Mouse (Mus musculus): ENCODE data around the gene Mrrf. TPM values are rescaled to one million over a fixed set of nuclear protein-coding genes. Genes with fewer than 3 reads are reported as not detected.

Mrrf gene
- total and polyA plus RNA-seq, 2 experiments from 2014 or later: 14.0 to 21.9 TPM

DNA sequence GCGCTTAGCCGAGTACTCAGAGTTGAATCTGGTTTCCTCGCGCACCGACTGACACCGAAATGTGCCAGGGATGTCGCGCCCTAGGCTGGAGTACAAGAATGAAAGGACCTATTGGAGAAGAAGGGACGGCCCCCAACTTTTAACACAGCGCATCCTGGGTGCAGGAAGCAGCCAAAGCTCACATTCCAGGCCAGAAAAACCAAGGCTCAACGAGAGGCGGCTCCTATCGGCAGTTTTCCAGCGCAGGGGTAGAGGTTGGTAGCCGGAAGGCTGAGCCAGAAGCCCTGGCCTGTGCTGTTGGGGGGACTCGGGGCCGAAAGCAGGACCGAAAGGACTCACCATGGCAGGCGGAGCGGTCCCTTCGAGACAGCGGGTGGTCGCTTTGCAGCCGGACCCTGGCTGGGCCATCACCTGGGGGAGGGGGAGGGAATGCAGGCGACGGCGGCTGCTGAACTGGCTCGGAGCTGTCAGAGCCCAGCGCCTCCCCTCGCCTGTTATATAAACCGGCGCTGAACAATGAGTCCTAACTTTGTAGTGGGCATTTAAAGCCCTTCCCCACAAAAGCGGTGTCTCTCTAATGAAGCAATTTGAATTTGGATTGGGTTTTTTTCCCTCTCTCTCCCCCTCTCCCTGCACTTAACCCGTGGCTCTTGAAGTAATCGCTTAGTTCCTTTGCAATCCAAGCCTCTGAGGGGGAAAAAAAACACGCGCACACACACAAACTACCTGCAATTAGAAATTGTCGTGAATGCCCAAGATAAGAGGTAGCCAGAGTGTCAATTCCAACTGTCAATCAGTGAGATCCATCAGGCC, 32.4 kb upstream of the Mrrf start:
- H3K27me3 ChIP-seq (ENCODE audit: insufficient read depth, low read length): peaks cover 79% of the 10 kb centered on the region
- H3K4me2 ChIP-seq (ENCODE audit: low read depth): peak overlapping the region; percentile 55
- no peaks in the 10 kb centered on the region for H3K36me3 ChIP-seq (ENCODE audit: insufficient read depth)
- peak overlapping the region; percentile 41 for H3K4me3 ChIP-seq (ENCODE audit: low read depth, low read length)
- peak overlapping the region; percentile 74 for H3K27ac ChIP-seq (ENCODE audit: low read depth, low read length)
- no peak for TF ChIP-seq CTCF (IDR thresholded peaks at IDR 0.05; ENCODE audit: low read depth)
- no peaks in the 10 kb centered on the region for H3K9me3 ChIP-seq (ENCODE audit: low read length)
- peak overlapping the region; percentile 40 for H3K9ac ChIP-seq
- 1% methylated on average over 38 of the region's 38 CpGs for WGBS
- peak; percentile 46 for DNase-seq
- peaks cover 3% of the 10 kb centered on the region; the same call in 1 of the 2 replicates for H3K4me1 ChIP-seq (ENCODE audit: insufficient read depth)
- peak; percentile 19; the same call in 1 of the 2 replicates for ATAC-seq

DNA sequence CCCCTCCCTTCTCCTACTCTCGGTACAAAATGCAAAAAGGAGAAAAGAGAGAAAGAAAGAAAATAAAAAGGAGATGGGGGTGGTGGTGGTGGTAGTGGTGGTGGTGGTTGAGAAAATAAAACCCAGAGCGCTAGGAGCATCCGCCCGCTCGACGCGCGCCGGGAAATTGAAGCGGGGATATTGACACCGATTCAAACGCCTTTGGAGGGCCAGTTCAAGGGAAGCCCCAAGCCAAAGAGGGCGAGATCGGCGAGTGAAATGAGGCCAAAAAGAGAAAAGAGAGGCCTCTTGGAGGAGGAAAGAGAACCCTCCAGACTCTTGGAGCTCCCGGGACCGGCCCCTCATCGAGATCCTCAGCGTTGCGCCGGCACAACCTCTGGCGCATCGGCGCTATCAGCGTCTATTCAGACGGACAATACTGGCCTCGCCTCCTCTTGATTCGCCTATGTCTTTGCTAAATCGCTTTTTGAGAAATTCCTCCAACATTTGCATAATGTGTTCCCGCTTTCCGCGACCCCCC, 31.7 kb upstream of the Mrrf start:
- peaks cover 3% of the 10 kb centered on the region; the same call in 1 of the 2 replicates for H3K4me1 ChIP-seq (ENCODE audit: insufficient read depth)
- no peaks in the 10 kb centered on the region for H3K9me3 ChIP-seq (ENCODE audit: low read length)
- peaks cover 77% of the 10 kb centered on the region for H3K27me3 ChIP-seq (ENCODE audit: insufficient read depth, low read length)
- H3K4me3 ChIP-seq (ENCODE audit: low read depth, low read length): peak overlapping the region; percentile 41
- peak; percentile 46 for DNase-seq
- peak overlapping the region; percentile 40 for H3K9ac ChIP-seq
- H3K36me3 ChIP-seq (ENCODE audit: insufficient read depth): no peaks in the 10 kb centered on the region
- peak; percentile 33; the same call in 1 of the 2 replicates for ATAC-seq
- H3K4me2 ChIP-seq (ENCODE audit: low read depth): peak overlapping the region; percentile 55
- H3K27ac ChIP-seq (ENCODE audit: low read depth, low read length): peak overlapping the region; percentile 74
- TF ChIP-seq CTCF (IDR thresholded peaks at IDR 0.05; ENCODE audit: low read depth): no peak
- WGBS: 2% methylated on average over 32 of the region's 32 CpGs

DNA sequence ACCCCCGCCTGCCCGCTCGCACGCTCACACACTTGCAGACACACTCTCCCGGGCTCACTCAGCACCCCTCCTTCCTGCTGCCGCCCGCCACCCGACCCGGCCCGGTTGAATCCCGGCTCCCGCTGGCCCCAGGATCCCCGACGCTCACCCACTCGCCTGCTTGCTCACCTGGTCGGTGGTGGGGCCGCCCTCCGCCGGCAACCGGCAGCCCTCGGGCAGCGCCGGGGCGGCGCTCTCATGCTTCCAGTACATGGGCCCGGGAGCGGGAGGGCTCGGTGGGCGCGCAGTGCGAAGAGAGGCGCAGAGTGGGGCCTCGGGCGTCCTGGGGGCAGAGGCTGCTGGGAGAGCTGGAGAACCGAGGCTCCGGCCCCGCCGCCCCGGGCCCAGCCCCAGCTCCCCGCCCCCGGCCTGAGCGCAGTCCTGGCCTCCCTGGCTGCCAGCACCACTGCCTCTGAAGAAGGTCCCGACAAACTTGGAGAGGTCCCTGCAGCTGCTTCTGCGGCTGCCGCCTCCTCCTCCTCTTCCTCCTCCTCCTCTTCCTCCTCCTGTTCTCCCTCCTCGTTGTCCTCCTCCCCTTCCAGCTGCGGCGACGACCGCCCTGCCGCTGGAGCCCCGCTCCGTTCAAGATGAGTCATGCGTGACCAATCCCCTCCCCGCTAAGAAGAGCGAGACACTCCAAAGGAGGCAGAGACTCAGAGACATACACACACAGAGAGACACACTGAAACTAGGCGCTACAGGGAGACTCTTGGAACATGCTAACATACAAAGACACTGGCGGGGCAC, 31.0 kb upstream of the Mrrf start, which contains the start of gene Lhx6:
Gene Lhx6 (minus strand): TSS at position 453 of the 786 bp plus-strand sequence.
- Histone ChIP-seq H3K9ac (peak within 1 kb of the TSS; percentile 40), H3K4me2 (ENCODE audit: low read depth) (peak within 1 kb of the TSS; percentile 55), H3K9me3 (ENCODE audit: low read length) (no peaks in the 10 kb centered on the region), H3K4me1 (ENCODE audit: insufficient read depth) (peaks cover 3% of the 10 kb centered on the region; the same call in 1 of the 2 replicates), H3K4me3 (ENCODE audit: low read depth, low read length) (peak within 1 kb of the TSS; percentile 41), H3K36me3 (ENCODE audit: insufficient read depth) (no peaks in the 10 kb centered on the region), H3K27me3 (ENCODE audit: insufficient read depth, low read length) (peaks cover 76% of the 10 kb centered on the region), H3K27ac (ENCODE audit: low read depth, low read length) (peak within 1 kb of the TSS; percentile 74)
- ATAC-seq (peak; percentile 40), DNase-seq (no peak)
- no peak for TF ChIP-seq CTCF (IDR thresholded peaks at IDR 0.05; ENCODE audit: low read depth)
- under 1% methylated on average over 54 of the region's 58 CpGs for WGBS

DNA sequence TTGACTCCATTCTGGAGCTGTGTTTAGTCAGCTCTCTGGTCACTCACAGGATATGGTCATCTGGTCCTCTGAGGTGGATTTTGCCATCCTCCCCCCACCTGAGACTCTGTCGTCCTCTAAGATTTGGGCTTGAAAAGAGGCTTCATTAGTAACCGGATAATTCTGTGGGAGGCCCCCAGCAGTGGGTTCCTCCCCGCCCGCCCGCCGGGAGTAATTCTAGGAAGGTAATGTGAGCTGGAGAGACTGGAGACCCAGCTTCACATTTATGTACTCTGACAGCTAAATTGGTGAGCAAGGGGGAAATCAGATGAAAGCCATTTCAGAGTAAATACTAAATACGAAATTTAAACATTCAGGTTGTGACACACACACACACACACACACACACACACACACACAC, 27.6 kb upstream of the Mrrf start:
- H3K27me3 ChIP-seq (ENCODE audit: insufficient read depth, low read length): peaks cover 49% of the 10 kb centered on the region
- no peak overlapping the region for H3K4me2 ChIP-seq (ENCODE audit: low read depth)
- no peak for DNase-seq
- TF ChIP-seq CTCF (IDR thresholded peaks at IDR 0.05; ENCODE audit: low read depth): no peak
- H3K27ac ChIP-seq (ENCODE audit: low read depth, low read length): no peak overlapping the region
- no peak for ATAC-seq
- 8% methylated on average over 7 of the region's 7 CpGs for WGBS
- H3K4me3 ChIP-seq (ENCODE audit: low read depth, low read length): no peak overlapping the region
- H3K36me3 ChIP-seq (ENCODE audit: insufficient read depth): no peaks in the 10 kb centered on the region
- H3K9ac ChIP-seq: no peak overlapping the region
- peaks cover under 1% of the 10 kb centered on the region; the same call in 1 of the 2 replicates for H3K4me1 ChIP-seq (ENCODE audit: insufficient read depth)
- H3K9me3 ChIP-seq (ENCODE audit: low read length): no peaks in the 10 kb centered on the region

DNA sequence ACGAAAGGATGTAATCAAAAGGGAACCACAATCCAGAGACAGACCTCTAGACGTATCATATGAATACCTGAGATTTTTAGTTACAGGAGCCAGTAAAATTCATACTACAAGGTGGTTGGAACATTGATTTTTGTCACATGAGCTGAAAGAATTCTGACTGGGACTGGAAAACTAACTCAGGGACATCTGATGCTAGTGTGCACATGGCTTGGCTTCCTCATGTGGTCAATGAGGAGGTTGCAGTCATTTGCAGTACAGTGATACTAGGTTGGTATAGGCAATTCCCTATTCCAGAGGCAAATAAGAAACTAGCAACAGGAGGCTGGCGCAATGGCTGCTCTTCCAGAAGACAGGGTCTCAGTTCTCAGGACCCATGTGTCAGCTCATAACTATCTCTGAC, 23.6 kb upstream of the Mrrf start:
- Histone ChIP-seq H3K27ac (ENCODE audit: low read depth, low read length) (no peak overlapping the region), H3K4me3 (ENCODE audit: low read depth, low read length) (no peak overlapping the region), H3K9ac (no peak overlapping the region), H3K36me3 (ENCODE audit: insufficient read depth) (peaks cover 21% of the 10 kb centered on the region), H3K4me2 (ENCODE audit: low read depth) (no peak overlapping the region), H3K4me1 (ENCODE audit: insufficient read depth) (no peaks in the 10 kb centered on the region), H3K27me3 (ENCODE audit: insufficient read depth, low read length) (peaks cover 19% of the 10 kb centered on the region), H3K9me3 (ENCODE audit: low read length) (no peaks in the 10 kb centered on the region)
- DNase-seq: no peak
- ATAC-seq: no peak
- TF ChIP-seq CTCF (IDR thresholded peaks at IDR 0.05; ENCODE audit: low read depth): peak; percentile 35; the same call in 1 of the 2 replicates
- WGBS: 80% methylated on average over 3 of the region's 3 CpGs

DNA sequence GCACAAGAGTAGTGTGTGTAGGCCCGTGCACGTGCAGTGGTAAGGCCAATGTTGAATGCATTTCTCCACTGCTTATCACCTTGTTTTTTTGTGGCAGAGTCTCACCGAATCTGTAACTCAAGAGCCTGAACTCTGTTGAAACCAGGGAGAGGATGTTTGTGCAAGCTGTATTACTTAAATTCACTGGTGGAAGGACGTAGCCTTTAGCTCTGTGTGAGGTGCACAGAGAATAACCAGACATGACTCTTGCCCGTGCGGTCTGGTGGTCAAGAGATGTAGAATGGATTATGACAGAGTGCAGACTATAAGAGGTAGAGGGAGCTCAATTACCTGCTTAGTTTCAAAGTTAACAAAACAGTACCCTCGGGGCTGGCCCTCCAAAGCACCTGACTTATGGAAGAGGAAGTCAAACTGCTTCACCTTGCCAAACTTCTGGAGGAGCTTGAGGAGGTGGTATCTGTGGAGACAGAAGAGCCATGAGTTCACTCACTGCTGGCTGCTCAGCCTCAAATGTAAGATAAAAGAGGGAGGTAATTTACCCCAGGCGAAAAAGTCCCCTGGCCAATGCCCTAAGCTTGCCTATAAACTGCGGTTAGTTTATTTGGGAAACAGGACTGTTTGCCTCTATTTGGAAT, 9.3 kb upstream of the Mrrf start:
- no peak for ATAC-seq
- peaks cover 56% of the 10 kb centered on the region for H3K36me3 ChIP-seq (ENCODE audit: insufficient read depth)

More for the DNA sequence above, 9.3 kb upstream of the Mrrf start:
- H3K27me3 ChIP-seq (ENCODE audit: insufficient read depth, low read length): no peaks in the 10 kb centered on the region
- H3K9ac ChIP-seq: no peak overlapping the region
- DNase-seq: no peak
- no peaks in the 10 kb centered on the region for H3K4me1 ChIP-seq (ENCODE audit: insufficient read depth)
- H3K9me3 ChIP-seq (ENCODE audit: low read length): no peaks in the 10 kb centered on the region
- H3K4me2 ChIP-seq (ENCODE audit: low read depth): no peak overlapping the region
- no peak overlapping the region for H3K4me3 ChIP-seq (ENCODE audit: low read depth, low read length)
- H3K27ac ChIP-seq (ENCODE audit: low read depth, low read length): no peak overlapping the region
- no peak for TF ChIP-seq CTCF (IDR thresholded peaks at IDR 0.05; ENCODE audit: low read depth)
- WGBS: 97% methylated on average over 9 of the region's 9 CpGs

All from forebrain, postnatal 0 days (tissue).